Mouse (Mus musculus) MEL-GATA-1-ER (cell line): ENCODE results near the gene Timp3.

Source experiments
- DNase-seq: peaks from one replicate; pipeline ENCODE4 v3.0.0-alpha.2; 2012; ENCODE audit warnings: low read depth; ENCODE audit errors: extremely low read depth

Gene Timp3

DNA sequence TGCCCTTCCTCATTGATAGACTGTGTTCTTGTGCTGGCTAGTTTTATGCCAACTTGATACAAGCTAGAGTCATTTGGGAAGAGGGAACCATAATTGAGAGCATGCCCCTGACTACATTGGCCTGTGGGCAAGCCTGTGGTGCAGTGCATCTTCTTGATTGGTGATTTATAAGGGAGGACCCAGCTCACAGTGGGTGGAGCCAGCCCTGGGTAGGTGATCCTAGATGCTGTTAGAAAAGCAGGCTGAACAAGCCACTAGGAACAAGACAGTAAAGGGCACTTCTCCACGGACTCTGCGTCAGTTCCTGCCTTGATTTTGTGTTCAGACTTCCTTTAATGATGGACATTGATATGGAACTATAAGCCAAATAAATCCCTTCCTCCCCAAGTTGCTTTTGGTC lies 84.5 kb downstream of the Timp3 start:
- DNase-seq: no peak

DNA sequence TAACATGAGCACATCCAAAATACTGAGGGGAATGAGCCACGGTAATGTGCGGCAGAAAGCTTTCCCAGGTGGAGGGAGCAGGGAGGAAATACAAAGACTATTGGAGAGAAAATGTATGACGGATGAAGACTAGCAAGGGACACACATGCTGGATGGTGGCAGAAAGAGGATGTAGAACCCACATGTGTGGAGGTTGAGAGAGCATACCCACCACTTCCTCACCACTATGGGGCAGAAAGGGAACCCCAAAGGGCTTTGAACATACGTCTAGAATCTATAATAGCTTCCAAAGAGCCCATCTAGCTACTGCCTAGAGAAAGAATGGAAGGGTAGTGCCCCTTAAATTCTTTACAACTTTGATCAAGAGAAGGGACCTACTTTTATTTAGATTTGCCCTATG lies 85.5 kb downstream of the Timp3 start:
- DNase-seq: no peak

DNA sequence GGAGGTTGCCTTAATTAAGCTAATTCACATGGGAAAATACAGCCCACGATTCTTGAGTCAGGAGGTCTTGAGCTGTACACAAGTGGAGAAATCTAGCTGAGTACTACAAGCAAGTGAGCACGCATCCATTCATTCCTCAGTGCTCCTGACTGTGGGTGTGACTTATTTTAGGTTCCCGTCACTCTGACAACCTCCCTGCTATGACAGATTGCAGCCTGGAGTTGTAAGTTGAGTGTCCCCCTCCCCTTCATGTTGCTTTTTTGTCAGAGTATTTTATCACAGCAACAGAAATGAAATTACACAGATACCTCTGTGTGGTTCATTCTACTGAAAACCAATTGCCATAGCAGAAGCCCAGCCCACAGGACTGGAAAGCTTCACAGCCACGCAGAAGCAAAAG lies 86.1 kb downstream of the Timp3 start:
- DNase-seq: no peak

DNA sequence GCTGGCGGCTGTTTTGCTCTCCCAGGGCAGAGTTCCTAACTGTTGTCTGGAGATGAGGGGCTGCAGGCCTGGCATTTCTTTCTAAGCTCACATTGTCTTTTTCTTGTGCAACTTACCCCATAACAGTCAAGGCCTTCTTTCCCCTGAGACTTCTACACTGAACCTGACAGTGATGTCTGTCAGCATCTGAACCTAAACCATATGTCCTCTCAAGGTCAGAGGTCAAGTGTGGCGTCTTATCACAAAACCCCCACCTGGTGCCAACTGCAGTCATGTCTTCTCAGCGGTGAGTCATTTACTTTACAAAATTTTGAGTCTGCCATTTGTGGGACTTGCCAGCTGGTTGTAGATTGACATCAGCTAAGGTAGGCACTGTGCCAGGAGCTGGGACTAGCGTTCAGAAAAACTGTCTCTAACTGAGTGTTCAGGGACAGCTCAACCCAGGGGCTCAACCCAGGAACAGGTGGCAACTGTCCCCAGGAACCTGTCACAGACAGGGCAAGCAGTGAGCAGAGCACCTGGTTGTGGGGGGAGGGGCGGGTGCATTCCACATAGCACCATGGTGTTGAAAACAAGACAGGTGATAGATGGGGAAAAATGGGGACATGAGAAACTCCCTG lies 87.8 kb downstream of the Timp3 start:
- DNase-seq: no peak

DNA sequence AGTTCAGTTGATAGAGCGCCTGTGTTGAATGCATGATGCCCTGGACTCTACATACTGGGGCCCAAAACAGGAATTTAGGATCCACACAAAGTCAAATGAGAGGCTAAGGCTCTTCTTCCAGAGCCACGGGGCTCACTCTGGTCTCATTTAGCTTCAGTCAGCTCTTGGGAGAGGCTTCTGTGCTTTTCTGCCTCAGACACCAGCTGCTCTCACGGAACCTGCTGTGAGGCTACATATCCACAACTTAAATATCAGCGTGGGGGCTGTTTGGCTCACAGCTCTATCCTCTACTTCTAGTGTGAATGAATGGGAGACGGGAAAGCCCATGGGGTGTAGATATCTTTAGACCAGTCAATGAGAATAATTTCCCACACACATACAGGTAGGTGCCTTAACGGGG lies 88.6 kb downstream of the Timp3 start:
- DNase-seq: no peak

DNA sequence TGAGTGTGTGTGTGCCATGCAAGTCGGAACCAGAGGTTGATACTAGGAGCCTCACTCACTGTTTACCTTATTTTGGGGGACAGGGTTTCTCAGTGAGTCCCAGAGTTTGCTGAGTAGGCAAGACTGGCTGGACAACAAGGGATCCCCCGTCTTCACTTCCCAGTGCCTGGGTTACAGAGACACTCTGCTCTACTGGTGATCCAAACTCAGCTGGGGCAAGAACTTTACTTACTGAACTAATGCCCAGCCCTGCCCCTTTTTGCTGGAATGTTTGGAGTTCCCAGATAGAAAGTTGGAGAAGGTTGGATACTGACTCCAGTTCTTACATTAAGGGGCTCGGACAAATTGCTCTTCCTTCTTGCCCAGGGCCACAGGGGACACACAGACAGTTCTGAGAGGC lies 89.2 kb downstream of the Timp3 start:
- no peak for DNase-seq

DNA sequence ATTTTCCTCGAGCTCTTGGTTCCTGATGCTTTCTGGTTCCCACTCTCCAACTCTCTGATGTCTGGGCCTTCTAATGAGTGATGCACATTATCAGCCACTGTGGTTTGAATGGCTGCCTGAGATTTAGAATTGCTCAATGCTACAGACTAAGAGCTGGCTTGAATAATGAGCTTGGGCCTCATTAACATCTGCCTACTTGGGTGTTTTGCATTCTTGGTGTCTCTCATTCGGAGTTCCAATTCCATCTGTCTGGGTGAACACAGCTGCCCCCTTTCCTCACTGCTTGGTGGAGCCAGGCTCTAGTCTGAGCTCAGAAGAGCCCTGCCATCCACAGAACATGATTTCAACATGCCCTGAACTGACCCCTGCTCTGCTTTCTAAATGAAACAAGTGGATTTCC lies 89.7 kb downstream of the Timp3 start:
- no peak for DNase-seq

DNA sequence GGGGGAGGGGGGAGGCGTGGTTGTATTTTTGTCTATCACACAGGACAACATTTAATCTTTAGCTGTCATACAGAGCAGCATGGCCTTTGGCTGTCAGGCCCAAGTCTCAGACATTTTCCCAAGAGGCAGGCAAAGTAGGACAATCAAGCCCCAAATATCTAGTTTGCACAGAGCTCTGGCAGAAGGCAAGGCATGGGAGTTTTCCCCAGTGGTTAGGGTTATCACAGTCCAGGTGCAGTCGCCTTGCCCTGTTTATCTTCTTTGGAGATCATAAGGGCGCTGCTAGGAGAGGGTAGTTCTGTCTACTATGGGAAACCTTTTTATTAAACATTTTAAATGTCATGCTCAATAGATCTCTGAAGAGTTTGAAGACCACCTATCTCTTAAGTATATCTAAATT lies 92.2 kb downstream of the Timp3 start:
- DNase-seq: no peak

DNA sequence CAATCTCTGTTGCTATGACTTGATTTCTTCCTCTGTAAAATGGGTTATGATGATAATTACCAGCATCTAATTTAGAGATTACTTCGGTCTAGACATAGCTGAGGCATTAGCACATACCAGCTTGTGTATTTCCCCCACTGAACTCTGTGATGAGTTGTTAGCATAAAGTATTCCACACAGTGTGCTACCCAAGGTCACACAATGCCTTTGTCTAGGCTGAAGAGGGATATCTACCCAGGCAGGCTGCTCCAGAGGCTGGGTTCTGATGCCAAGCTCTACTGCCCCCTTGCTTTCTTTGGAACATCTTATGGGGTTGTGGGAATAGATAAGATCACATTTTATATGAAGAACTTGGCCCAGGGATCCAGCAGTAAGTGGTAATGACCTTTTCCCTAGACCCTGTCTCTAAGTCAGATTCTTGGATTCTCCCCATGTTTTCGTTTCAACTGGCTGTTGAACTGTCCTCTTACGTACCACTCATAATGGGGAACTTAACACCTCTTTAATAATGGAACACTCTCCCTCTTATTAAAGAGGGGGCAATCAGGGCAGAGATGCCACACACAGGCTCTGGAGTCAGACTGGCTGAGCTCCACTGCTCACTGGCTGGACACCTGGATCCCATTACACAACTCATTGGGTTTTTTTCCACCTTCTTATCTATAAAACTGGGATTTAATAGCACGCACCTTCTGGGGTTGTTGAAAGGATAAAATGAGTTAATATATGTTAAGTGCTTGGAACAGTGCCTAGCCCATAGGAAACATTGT lies 97.6 kb downstream of the Timp3 start:
- DNase-seq: no peak

DNA sequence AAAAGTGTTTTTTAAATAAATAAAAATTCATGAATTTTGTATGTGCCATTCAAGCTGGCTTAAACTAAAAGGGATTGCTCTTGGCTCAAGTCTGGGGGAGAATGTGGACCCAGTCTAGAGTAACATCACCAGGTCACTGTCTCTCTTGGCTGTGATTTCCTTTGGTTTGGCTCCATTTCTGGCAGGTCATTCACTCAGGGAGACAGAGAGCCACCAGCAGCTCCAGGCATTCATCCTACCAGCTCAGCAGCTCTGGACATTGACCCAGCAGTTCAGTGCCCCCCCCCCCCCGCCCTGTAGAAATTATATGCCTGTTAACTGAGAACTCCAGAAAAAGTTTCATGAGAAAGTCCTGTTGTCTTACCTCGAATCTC lies 98.2 kb downstream of the Timp3 start:
- no peak for DNase-seq
